Mouse (Mus musculus) olfactory bulb, adult 2 months (tissue): Measurements from ENCODE around the gene Syt6.

Experiments
- CTCF ChIP-seq: fragments of 200-500 bp; IDR thresholded peaks from 2 replicates; pipeline ENCODE4 v1.5.1; 2012; ENCODE audit warnings: low read depth, mild to moderate bottlenecking, low read length, moderate library complexity; ENCODE audit not compliant: insufficient read depth
- POLR2A ChIP-seq: fragments of 200-500 bp; IDR thresholded peaks from 2 replicates; pipeline ENCODE4 v1.6.1; 2012; ENCODE audit warnings: mild to moderate bottlenecking, low read depth, low read length, moderate library complexity; ENCODE audit not compliant: insufficient read depth

DNA sequence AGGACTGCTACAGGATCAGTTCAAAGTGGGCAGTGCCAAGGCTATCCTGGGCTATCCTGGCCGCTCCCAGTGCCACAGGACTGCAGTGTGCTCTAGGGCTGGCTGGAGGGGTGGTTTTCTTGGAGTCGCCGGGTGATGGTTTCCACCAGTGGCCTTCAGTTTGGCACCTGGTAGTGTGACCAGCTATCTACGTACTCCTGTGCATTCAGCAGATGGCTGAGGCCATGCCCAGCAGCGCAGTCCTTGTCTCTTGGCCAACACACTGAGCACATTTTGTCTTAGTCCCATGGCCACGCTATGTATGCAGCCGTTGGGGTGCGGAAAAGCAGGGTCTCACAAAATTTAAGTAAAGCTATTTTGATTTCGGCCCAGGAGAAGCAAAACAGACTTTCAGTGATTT lies 41.0 kb upstream of the Syt6 start:
- TF ChIP-seq CTCF (no peak), POLR2A (no peak)
